Mouse (Mus musculus) liver, postnatal 0 days (tissue): ENCODE measurements at regions not wholly inside any gene's neighbourhood (a gene's known extent, or its start where the extent isn't known, plus 50 kb on each side); places are given as distances from the start of the nearest gene placed in this dataset.

Source experiments
- ATAC-seq: fragments of 200-750 bp; cut with Nextera tagmentation; 2 replicates; pipeline ENCODE4 v1.8.0; 2017; ENCODE audit warnings: mild to moderate bottlenecking, moderate library complexity
- DNase-seq: peaks from one replicate; pipeline ENCODE4 v3.0.0-alpha.2; 2016
- H3K27ac ChIP-seq: fragments of 300-500 bp; sonication (generic); 2 replicates; pipeline ENCODE4 v1.5.1; 2014; ENCODE audit warnings: antibody characterized with exemption, moderate library complexity, mild to moderate bottlenecking, low read depth
- H3K27me3 ChIP-seq: fragments of 300-500 bp; sonication (generic); 2 replicates; pipeline ENCODE4 v1.6.1; 2014; ENCODE audit warnings: low read length, control low read depth, mixed read lengths; ENCODE audit not compliant: insufficient read depth
- H3K36me3 ChIP-seq: fragments of 300-500 bp; sonication (generic); replicated peaks from 2 replicates; pipeline ENCODE4 v1.6.1; 2014; ENCODE audit warnings: mild to moderate bottlenecking, control low read depth, low read length, moderate library complexity, mixed read lengths; ENCODE audit not compliant: insufficient read depth
- H3K4me1 ChIP-seq: fragments of 300-500 bp; sonication (generic); 2 replicates; pipeline ENCODE4 v1.6.1; 2014; ENCODE audit warnings: antibody characterized with exemption, mild to moderate bottlenecking, control low read depth; ENCODE audit not compliant: insufficient read depth
- H3K4me2 ChIP-seq: fragments of 300-500 bp; sonication (generic); 2 replicates; pipeline ENCODE4 v1.6.1; 2014; ENCODE audit warnings: low read depth, mild to moderate bottlenecking, low read length, moderate library complexity, mixed read lengths
- H3K4me3 ChIP-seq: fragments of 300-500 bp; sonication (generic); 2 replicates; pipeline ENCODE4 v1.5.1; 2014; ENCODE audit warnings: low read depth, low read length
- H3K9ac ChIP-seq: fragments of 300-500 bp; sonication (generic); replicated peaks from 2 replicates; pipeline ENCODE4 v1.6.1; 2014; ENCODE audit warnings: mild to moderate bottlenecking, moderate library complexity
- H3K9me3 ChIP-seq: fragments of 300-500 bp; sonication (generic); 2 replicates; pipeline ENCODE4 v1.6.1; 2016; ENCODE audit warnings: mild to moderate bottlenecking, control low read depth, low read length, mixed read lengths
- CTCF ChIP-seq: sonication (generic); IDR thresholded peaks from 2 replicates; pipeline ENCODE4 v1.5.1; 2016; ENCODE audit warnings: antibody characterized with exemption, low read depth
- EP300 ChIP-seq: IDR thresholded peaks from 2 replicates; pipeline ENCODE4 v1.6.1; 2016; ENCODE audit warnings: antibody characterized with exemption, low read depth, mild to moderate bottlenecking
- WGBS: fragments of 180-500 bp; shearing (Covaris S2); extraction: QIAGEN DNeasy Blood & Tissue Kit; methylation state at CpG from one replicate; pipeline ENCODE4 v1.1.7; 2014; ENCODE audit not compliant: insufficient replicate concordance; 5-methylcytosine and 5-hydroxymethylcytosine counted together

GRCm38 (mm10) chr2:146745012-146745682 lies 110.5 kb upstream of the Kiz start:
- Histone ChIP-seq H3K4me2 (no peak overlapping the region), H3K27ac (no peak overlapping the region), H3K4me1 (no peaks in the 10 kb centered on the region), H3K27me3 (no peaks in the 10 kb centered on the region), H3K4me3 (no peak overlapping the region), H3K36me3 (no peaks in the 10 kb centered on the region), H3K9ac (no peak overlapping the region), H3K9me3 (no peaks in the 10 kb centered on the region)
- DNase-seq, result no peak
- ATAC-seq, result no peak
- 72% methylated on average over 18 of the region's 18 CpGs for WGBS
- no peak for TF ChIP-seq EP300
- no peak for TF ChIP-seq CTCF

- H3K9ac ChIP-seq, result no peak overlapping the region
- H3K4me2 ChIP-seq, result no peak overlapping the region
- no peaks in the 10 kb centered on the region for H3K9me3 ChIP-seq
- H3K4me1 ChIP-seq, result no peaks in the 10 kb centered on the region
- H3K36me3 ChIP-seq, result no peaks in the 10 kb centered on the region
- DNase-seq (no peak), ATAC-seq (no peak)
- no peak overlapping the region for H3K27ac ChIP-seq
- no peaks in the 10 kb centered on the region for H3K27me3 ChIP-seq
- WGBS, result 63% methylated on average over 12 of the region's 12 CpGs
- no peak for TF ChIP-seq CTCF
- H3K4me3 ChIP-seq, result no peak overlapping the region
Measured at GRCm38 (mm10) chr2:146745683-146746047, 110.0 kb upstream of the Kiz start.

- ATAC-seq, result no peak
- no peak overlapping the region for H3K27ac ChIP-seq
- no peak for DNase-seq
- no peaks in the 10 kb centered on the region for H3K4me1 ChIP-seq
- H3K9ac ChIP-seq, result no peak overlapping the region
- H3K36me3 ChIP-seq, result no peaks in the 10 kb centered on the region
- no peak overlapping the region for H3K4me2 ChIP-seq
- TF ChIP-seq CTCF, result no peak
- no peak for TF ChIP-seq EP300
- 23% methylated on average over 2 of the region's 2 CpGs for WGBS
- no peak overlapping the region for H3K4me3 ChIP-seq
- H3K9me3 ChIP-seq, result no peaks in the 10 kb centered on the region
- no peaks in the 10 kb centered on the region for H3K27me3 ChIP-seq
Measured at GRCm38 (mm10) chr2:146753988-146754387, 101.7 kb upstream of the Kiz start.

GRCm38 (mm10) chr2:146763522-146764144 lies 92.0 kb upstream of the Kiz start:
- Histone ChIP-seq H3K36me3 (no peaks in the 10 kb centered on the region), H3K27me3 (no peaks in the 10 kb centered on the region), H3K9ac (no peak overlapping the region), H3K4me1 (no peaks in the 10 kb centered on the region), H3K9me3 (no peaks in the 10 kb centered on the region), H3K4me2 (no peak overlapping the region), H3K27ac (no peak overlapping the region), H3K4me3 (no peak overlapping the region)
- WGBS, result 72% methylated on average over 18 of the region's 18 CpGs
- TF ChIP-seq CTCF, result no peak
- TF ChIP-seq EP300, result no peak
- no peak for ATAC-seq
- DNase-seq, result no peak

GRCm38 (mm10) chr2:146764313-146765255 lies 91.1 kb upstream of the Kiz start:
- no peak overlapping the region for H3K9ac ChIP-seq
- no peak overlapping the region for H3K27ac ChIP-seq
- TF ChIP-seq CTCF, result no peak
- no peak for TF ChIP-seq EP300
- WGBS, result 57% methylated on average over 12 of the region's 12 CpGs
- no peaks in the 10 kb centered on the region for H3K27me3 ChIP-seq
- no peak overlapping the region for H3K4me3 ChIP-seq
- no peaks in the 10 kb centered on the region for H3K4me1 ChIP-seq
- H3K36me3 ChIP-seq, result no peaks in the 10 kb centered on the region
- ATAC-seq, result no peak
- H3K4me2 ChIP-seq, result no peak overlapping the region
- H3K9me3 ChIP-seq, result no peaks in the 10 kb centered on the region
- DNase-seq, result no peak

GRCm38 (mm10) chr2:146774876-146775275 lies 80.8 kb upstream of the Kiz start:
- no peak for TF ChIP-seq CTCF
- TF ChIP-seq EP300, result no peak
- Histone ChIP-seq H3K9me3 (no peaks in the 10 kb centered on the region), H3K4me1 (no peaks in the 10 kb centered on the region), H3K4me3 (no peak overlapping the region), H3K27me3 (no peaks in the 10 kb centered on the region), H3K4me2 (no peak overlapping the region), H3K27ac (no peak overlapping the region), H3K36me3 (no peaks in the 10 kb centered on the region), H3K9ac (no peak overlapping the region)
- DNase-seq (no peak), ATAC-seq (no peak)
- 48% methylated on average over 2 of the region's 2 CpGs for WGBS
